Mouse (Mus musculus): Measurements from ENCODE around the gene Gm9944. TPM values are rescaled to one million over a fixed set of nuclear protein-coding genes. Genes with fewer than 3 reads are reported as not detected.

The Gm9944 gene
- total and polyA plus RNA-seq, 3 experiments, result not detected

DNA sequence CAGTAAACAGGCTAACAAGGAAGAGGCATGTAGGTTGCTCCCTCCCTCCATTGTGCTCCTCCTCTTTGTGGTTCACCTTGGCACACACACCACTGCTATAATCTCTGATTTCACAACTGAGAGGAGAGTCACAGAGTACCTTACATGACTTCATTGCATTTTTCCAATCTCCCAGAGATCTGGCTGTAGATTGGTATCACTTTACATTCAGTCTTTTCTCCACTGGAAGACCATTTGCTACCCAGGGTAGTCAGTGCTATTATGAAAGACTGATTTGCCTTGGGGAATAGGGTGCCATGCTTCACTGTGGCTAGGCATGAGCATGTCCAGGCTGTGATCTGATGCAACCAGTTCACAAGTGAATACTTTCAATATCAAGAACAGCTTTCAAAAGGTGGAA lies 40.2 kb upstream of the Gm9944 start (continued):
- no peak for TF ChIP-seq UBTF (IDR thresholded peaks at IDR 0.05; ENCODE audit: borderline replicate concordance, insufficient read depth, low read depth, low read length)

- Histone ChIP-seq H3K79me2 (ENCODE audit: control insufficient read depth, insufficient read depth, low read length, poor library complexity) (no peaks in the 10 kb centered on the region), H3K9me3 (replicated peaks; ENCODE audit: insufficient read depth, low read length) (no peaks in the 10 kb centered on the region), H3K4me3 (ENCODE audit: control insufficient read depth in 1 of 2, insufficient read depth in 1 of 2, low read depth in 2 of 2, low read length in 2 of 2) (no peak overlapping the region), H3K4me1 (ENCODE audit: control insufficient read depth in 1 of 2, insufficient read depth in 2 of 2, low read length in 2 of 2) (no peaks in the 10 kb centered on the region), H3K27me3 (ENCODE audit: control insufficient read depth in 1 of 2, insufficient read depth in 2 of 2, low read length in 2 of 2) (no peaks in the 10 kb centered on the region), H3K27ac (ENCODE audit: control insufficient read depth, low read depth, low read length) (no peak overlapping the region), H3K9ac (ENCODE audit: control insufficient read depth, low read depth, low read length, poor library complexity, severe bottlenecking) (no peak overlapping the region), H3K36me3 (ENCODE audit: control insufficient read depth in 1 of 2, insufficient read depth in 2 of 2, low read length in 2 of 2) (no peaks in the 10 kb centered on the region)
- TF ChIP-seq RAD21 (IDR thresholded peaks at IDR 0.05; ENCODE audit: low read depth, low read length) (no peak), POLR2AphosphoS5 (IDR thresholded peaks at IDR 0.05; ENCODE audit: borderline replicate concordance, low read depth, low read length) (no peak), MXI1 (IDR thresholded peaks at IDR 0.05; ENCODE audit: low read depth, low read length) (no peak), ZKSCAN1 (IDR thresholded peaks at IDR 0.05; ENCODE audit: low read depth, low read length) (no peak), TAL1 (IDR thresholded peaks at IDR 0.05; ENCODE audit: low read length) (no peak), USF1 (IDR thresholded peaks at IDR 0.05; ENCODE audit: low read depth, low read length) (no peak)
- no peak for DNase-seq (ENCODE audit: low read depth, low spot score)
These were observed 15.0 kb upstream of the Gm9944 start for GRCm38 (mm10) chr4:144468091-144468490.

GRCm38 (mm10) chr4:144465206-144465605 lies 12.1 kb upstream of the Gm9944 start:
- Histone ChIP-seq H3K9me3 (replicated peaks; ENCODE audit: insufficient read depth, low read length) (no peaks in the 10 kb centered on the region), H3K27me3 (ENCODE audit: control insufficient read depth in 1 of 2, insufficient read depth in 2 of 2, low read length in 2 of 2) (no peaks in the 10 kb centered on the region), H3K4me1 (ENCODE audit: control insufficient read depth in 1 of 2, insufficient read depth in 2 of 2, low read length in 2 of 2) (no peaks in the 10 kb centered on the region), H3K9ac (ENCODE audit: control insufficient read depth, low read depth, low read length, poor library complexity, severe bottlenecking) (no peak overlapping the region), H3K27ac (ENCODE audit: control insufficient read depth, low read depth, low read length) (no peak overlapping the region), H3K4me3 (ENCODE audit: control insufficient read depth in 1 of 2, insufficient read depth in 1 of 2, low read depth in 2 of 2, low read length in 2 of 2) (no peak overlapping the region), H3K79me2 (ENCODE audit: control insufficient read depth, insufficient read depth, low read length, poor library complexity) (no peaks in the 10 kb centered on the region), H3K36me3 (ENCODE audit: control insufficient read depth in 1 of 2, insufficient read depth in 2 of 2, low read length in 2 of 2) (no peaks in the 10 kb centered on the region)
- no peak for TF ChIP-seq MEF2A (IDR thresholded peaks at IDR 0.05; ENCODE audit: extremely low read depth, insufficient replicate concordance, low read depth, low read length, poor library complexity, severe bottlenecking)
- TF ChIP-seq MYC (IDR thresholded peaks at IDR 0.05; ENCODE audit: low read depth, low read length), result no peak
- no peak for TF ChIP-seq TAL1 (IDR thresholded peaks at IDR 0.05; ENCODE audit: low read length)
- no peak for TF ChIP-seq BHLHE40 (IDR thresholded peaks at IDR 0.05; ENCODE audit: borderline replicate concordance, low read depth, low read length)
- TF ChIP-seq USF2 (IDR thresholded peaks at IDR 0.05; ENCODE audit: borderline replicate concordance in 1 of 2, insufficient read depth in 1 of 2, low read depth in 1 of 2, low read length in 2 of 2), result no peak
- DNase-seq (ENCODE audit: low read depth, low spot score), result no peak

- Histone ChIP-seq H3K79me2 (ENCODE audit: control insufficient read depth, insufficient read depth, low read length, poor library complexity) (no peaks in the 10 kb centered on the region), H3K9me3 (replicated peaks; ENCODE audit: insufficient read depth, low read length) (no peaks in the 10 kb centered on the region), H3K4me3 (ENCODE audit: control insufficient read depth in 1 of 2, insufficient read depth in 1 of 2, low read depth in 2 of 2, low read length in 2 of 2) (no peak within 1 kb of the TSS), H3K27ac (ENCODE audit: control insufficient read depth, low read depth, low read length) (no peak within 1 kb of the TSS), H3K27me3 (ENCODE audit: control insufficient read depth in 1 of 2, insufficient read depth in 2 of 2, low read length in 2 of 2) (no peaks in the 10 kb centered on the region), H3K36me3 (ENCODE audit: control insufficient read depth in 1 of 2, insufficient read depth in 2 of 2, low read length in 2 of 2) (no peaks in the 10 kb centered on the region), H3K9ac (ENCODE audit: control insufficient read depth, low read depth, low read length, poor library complexity, severe bottlenecking) (no peak within 1 kb of the TSS), H3K4me1 (ENCODE audit: control insufficient read depth in 1 of 2, insufficient read depth in 2 of 2, low read length in 2 of 2) (no peaks in the 10 kb centered on the region)
- DNase-seq (ENCODE audit: low read depth, low spot score), result no peak
- no peak for TF ChIP-seq ZNF384 (IDR thresholded peaks at IDR 0.05; ENCODE audit: low read depth, low read length)
- TF ChIP-seq RCOR1 (IDR thresholded peaks at IDR 0.05; ENCODE audit: low read depth, low read length), result no peak
- TF ChIP-seq POLR2A (IDR thresholded peaks at IDR 0.05; ENCODE audit: control insufficient read depth in 1 of 2, insufficient read depth in 1 of 2, low read depth in 1 of 2, low read length in 2 of 2, poor library complexity in 1 of 2), result no peak
- TF ChIP-seq TAL1 (IDR thresholded peaks at IDR 0.05; ENCODE audit: low read length), result no peak
- no peak for TF ChIP-seq MYB (IDR thresholded peaks at IDR 0.05; ENCODE audit: low read depth, low read length)
- no peak for TF ChIP-seq JUND (IDR thresholded peaks at IDR 0.05; ENCODE audit: low read depth, low read length)
- no peak for TF ChIP-seq RAD21 (IDR thresholded peaks at IDR 0.05; ENCODE audit: low read depth, low read length)
- no peak for TF ChIP-seq POLR2AphosphoS2 (IDR thresholded peaks at IDR 0.05; ENCODE audit: low read length)
- TF ChIP-seq MAZ (IDR thresholded peaks at IDR 0.05; ENCODE audit: low read depth, low read length), result no peak
- no peak for TF ChIP-seq NRF1 (IDR thresholded peaks at IDR 0.05; ENCODE audit: insufficient read depth, low read depth, low read length, poor library complexity, severe bottlenecking)
- TF ChIP-seq BHLHE40 (IDR thresholded peaks at IDR 0.05; ENCODE audit: borderline replicate concordance, low read depth, low read length), result no peak
- TF ChIP-seq GABPA (IDR thresholded peaks at IDR 0.05; ENCODE audit: low read depth, low read length), result no peak
These were observed 10.5 kb upstream of the Gm9944 start, which contains the start of gene Aadacl3 for GRCm38 (mm10) chr4:144463656-144464055. TSS of gene Aadacl3 (minus strand) at chr4:144463756.

Measured in MEL (cell line).